Mouse (Mus musculus) left cerebral cortex, adult 8-10 months (tissue): ENCODE results near the gene Map1a. TPM values are rescaled to one million over a fixed set of nuclear protein-coding genes. Genes with fewer than 3 reads are reported as not detected.

Source experiments
- DNase-seq, 2 experiments: peaks; one replicate each; pipeline ENCODE4 v3.0.0; 2022; ENCODE audit warnings: low spot score in 2 of 2
- total RNA-seq, 4 experiments: library from RNA; stranded (reverse); gene quantifications; 2 replicates each; pipeline ENCODE4 v1.2.4; 2022

Map1a gene
- 100 to 1,000 TPM; 617 to 748 (median 671) TPM for total RNA-seq

- peak; percentile 86 to 98 for DNase-seq
These were observed at the start of gene Map1a for GRCm38 (mm10) chr2:121288901-121289729. Gene Map1a, plus strand, starts transcription at chr2:121289600.

GRCm38 (mm10) chr2:121244099-121244498 is 45.3 kb upstream of the Map1a start:
- no peak for DNase-seq

- DNase-seq = no peak
These were observed 39.6 kb upstream of the Map1a start for GRCm38 (mm10) chr2:121249758-121250157.

GRCm38 (mm10) chr2:121268446-121268845 is 21.0 kb upstream of the Map1a start:
- no peak for DNase-seq

GRCm38 (mm10) chr2:121270521-121271235 is 18.7 kb upstream of the Map1a start:
- DNase-seq = peak in 1 of 2 experiments; percentile 16

- DNase-seq = peak; percentile 93 to 94
These were observed 18.0 kb upstream of the Map1a start, which contains the start of gene Trp53bp1 for GRCm38 (mm10) chr2:121271236-121271927. Gene Trp53bp1, minus strand, starts transcription at chr2:121271407.

GRCm38 (mm10) chr2:121271928-121272516 is 17.4 kb upstream of the Map1a start:
- DNase-seq = peak in 1 of 2 experiments; percentile 36

- no peak for DNase-seq
These were observed 1.6 kb upstream of the Map1a start for GRCm38 (mm10) chr2:121287850-121288249.

- peak in 1 of 2 experiments; percentile 23 for DNase-seq
These were observed 535 bp downstream of the Map1a start for GRCm38 (mm10) chr2:121289730-121290540.

- no peak for DNase-seq
These were observed 3.1 kb downstream of the Map1a start for GRCm38 (mm10) chr2:121292316-121293013.

- DNase-seq = peak in 1 of 2 experiments; percentile 59
These were observed 4.8 kb downstream of the Map1a start for GRCm38 (mm10) chr2:121294182-121294581.

GRCm38 (mm10) chr2:121294753-121295607 is 5.6 kb downstream of the Map1a start:
- DNase-seq = peak in 1 of 2 experiments; percentile 72

- DNase-seq = peak; percentile 63 to 75
These were observed 6.5 kb downstream of the Map1a start for GRCm38 (mm10) chr2:121295608-121296571.

GRCm38 (mm10) chr2:121296754-121297231 is 7.4 kb downstream of the Map1a start:
- DNase-seq = no peak

GRCm38 (mm10) chr2:121297701-121298100 is 8.3 kb downstream of the Map1a start:
- peak in 1 of 2 experiments; percentile 20 for DNase-seq

GRCm38 (mm10) chr2:121298131-121298530 is 8.7 kb downstream of the Map1a start:
- peak in 1 of 2 experiments; percentile 55 for DNase-seq

- peak in 1 of 2 experiments; percentile 12 for DNase-seq
These were observed 10.1 kb downstream of the Map1a start for GRCm38 (mm10) chr2:121299471-121299870.
